Mouse (Mus musculus) lung, postnatal 25 days (tissue): ENCODE data around the gene Arhgef18.

Experiments used
- DNase-seq: peaks from one replicate; pipeline ENCODE4 v3.0.0; 2022; ENCODE audit warnings: low spot score

Arhgef18 gene

GRCm38 (mm10) chr8:3502217-3502616 is 109.4 kb downstream of the Arhgef18 start:
- no peak for DNase-seq
